Mouse (Mus musculus) MEL (cell line): ENCODE data around the gene Folr2.
A peak's percentile ranks its signal among the peaks of the same experiment; 100 is the strongest.

ENCODE experiments used
- CTCF ChIP-seq, 3 experiments: IDR thresholded peaks in 2 of 3; conservative IDR thresholded peaks in 1 of 3; 2 replicates each; pipeline ENCODE4 v1.5.1; 2011 to 2012; ENCODE audit warnings: low read length in 3 of 3, low read depth in 2 of 3, mild to moderate bottlenecking in 2 of 3, improper control_type of control experiment in 1 of 3, inconsistent platforms in 1 of 3, mixed read lengths in 1 of 3, moderate library complexity in 1 of 3; ENCODE audit not compliant: control insufficient read depth in 1 of 3, insufficient read depth in 1 of 3, poor library complexity in 1 of 3, severe bottlenecking in 1 of 3
- HCFC1 ChIP-seq: IDR thresholded peaks from 2 replicates; pipeline ENCODE4 v1.6.1; 2012; ENCODE audit warnings: low read depth, mild to moderate bottlenecking, inconsistent platforms, low read length, improper control_type of control experiment, moderate library complexity
- MAFK ChIP-seq: IDR thresholded peaks from 2 replicates; pipeline ENCODE4 v1.6.1; 2011; ENCODE audit warnings: low read depth, mild to moderate bottlenecking, low read length, improper control_type of control experiment, borderline replicate concordance
- MXI1 ChIP-seq: IDR thresholded peaks from 2 replicates; pipeline ENCODE4 v1.6.1; 2011; ENCODE audit warnings: mild to moderate bottlenecking, low read depth, low read length, improper control_type of control experiment
- MYC ChIP-seq: IDR thresholded peaks from 2 replicates; pipeline ENCODE4 v1.6.1; 2011; ENCODE audit warnings: low read depth, mild to moderate bottlenecking, low read length, improper control_type of control experiment, moderate library complexity
- POLR2A ChIP-seq, 2 experiments: IDR thresholded peaks; 2 replicates each; pipeline ENCODE4 v1.6.1; 2011 to 2012; ENCODE audit warnings: low read length in 2 of 2, mild to moderate bottlenecking in 2 of 2, control low read depth in 1 of 2, improper control_type of control experiment in 1 of 2, low read depth in 1 of 2, moderate library complexity in 1 of 2; ENCODE audit not compliant: control insufficient read depth in 1 of 2, insufficient read depth in 1 of 2, poor library complexity in 1 of 2
- UBTF ChIP-seq: IDR thresholded peaks from 2 replicates; pipeline ENCODE4 v1.6.1; 2012; ENCODE audit warnings: low read depth, mild to moderate bottlenecking, inconsistent platforms, low read length, improper control_type of control experiment, moderate library complexity, borderline replicate concordance; ENCODE audit not compliant: insufficient read depth

DNA sequence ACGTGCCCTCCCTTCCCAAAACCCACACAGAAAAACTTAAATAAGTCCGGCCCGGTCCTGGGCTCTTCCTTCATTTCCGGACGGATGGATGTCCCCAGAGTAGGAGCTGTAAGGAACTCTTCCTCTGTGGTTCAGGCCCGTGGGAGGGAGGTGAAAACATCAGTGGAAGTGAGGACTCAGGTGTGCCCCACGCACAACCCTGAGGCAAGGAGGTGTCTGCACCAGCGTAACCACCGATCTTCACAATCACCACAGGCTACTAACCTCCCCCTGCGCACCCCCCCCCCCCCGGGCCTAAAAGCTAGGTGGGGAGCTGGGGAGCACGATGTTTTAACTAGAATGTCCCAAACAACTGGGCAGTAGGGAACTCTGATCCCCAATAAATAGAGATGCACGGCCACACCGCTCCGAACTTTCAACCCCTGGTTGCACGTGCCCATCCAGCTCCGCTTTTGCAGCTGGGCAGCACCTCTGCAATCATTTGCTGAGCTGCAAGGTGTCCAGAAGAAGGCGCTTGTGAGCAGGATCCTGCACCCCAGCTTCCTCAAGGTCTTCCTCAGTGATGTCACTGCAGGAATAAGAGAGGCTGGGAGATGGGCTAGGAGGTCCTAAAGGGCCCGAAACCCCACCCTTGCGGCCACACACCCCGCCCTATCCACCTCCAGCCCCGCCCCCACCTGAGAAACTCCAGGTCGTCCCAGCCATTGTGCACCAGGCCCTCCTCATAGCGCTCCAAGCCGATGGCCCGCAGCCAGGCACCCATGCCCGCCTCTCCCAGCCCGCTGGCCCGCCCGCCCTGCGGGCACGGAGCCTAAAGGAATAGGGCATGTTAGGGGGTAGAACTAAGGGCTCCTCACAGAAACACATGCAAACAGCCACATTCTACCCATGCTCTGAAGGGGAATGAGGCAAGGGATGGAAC lies 33.9 kb downstream of the Folr2 start:
- TF ChIP-seq MYC (no peak), HCFC1 (no peak), CTCF (IDR thresholded peaks at IDR 0.05 in 2 of 3, conservative IDR thresholded peaks at IDR 0.05 in 1 of 3; ENCODE audit: control insufficient read depth in 1 of 3, insufficient read depth in 1 of 3, low read depth in 2 of 3, low read length in 3 of 3, poor library complexity in 1 of 3, severe bottlenecking in 1 of 3) (peak in 1 of 3 experiments; percentile 7; a peak in 1 of 6 replicates), UBTF (no peak), POLR2A (IDR thresholded peaks at IDR 0.05; ENCODE audit: control insufficient read depth in 1 of 2, insufficient read depth in 1 of 2, low read depth in 1 of 2, low read length in 2 of 2, poor library complexity in 1 of 2) (no peak), MXI1 (no peak), MAFK (no peak)
